Mouse (Mus musculus): Measurements from ENCODE around the gene Grin2b.

Grin2b gene

DNA sequence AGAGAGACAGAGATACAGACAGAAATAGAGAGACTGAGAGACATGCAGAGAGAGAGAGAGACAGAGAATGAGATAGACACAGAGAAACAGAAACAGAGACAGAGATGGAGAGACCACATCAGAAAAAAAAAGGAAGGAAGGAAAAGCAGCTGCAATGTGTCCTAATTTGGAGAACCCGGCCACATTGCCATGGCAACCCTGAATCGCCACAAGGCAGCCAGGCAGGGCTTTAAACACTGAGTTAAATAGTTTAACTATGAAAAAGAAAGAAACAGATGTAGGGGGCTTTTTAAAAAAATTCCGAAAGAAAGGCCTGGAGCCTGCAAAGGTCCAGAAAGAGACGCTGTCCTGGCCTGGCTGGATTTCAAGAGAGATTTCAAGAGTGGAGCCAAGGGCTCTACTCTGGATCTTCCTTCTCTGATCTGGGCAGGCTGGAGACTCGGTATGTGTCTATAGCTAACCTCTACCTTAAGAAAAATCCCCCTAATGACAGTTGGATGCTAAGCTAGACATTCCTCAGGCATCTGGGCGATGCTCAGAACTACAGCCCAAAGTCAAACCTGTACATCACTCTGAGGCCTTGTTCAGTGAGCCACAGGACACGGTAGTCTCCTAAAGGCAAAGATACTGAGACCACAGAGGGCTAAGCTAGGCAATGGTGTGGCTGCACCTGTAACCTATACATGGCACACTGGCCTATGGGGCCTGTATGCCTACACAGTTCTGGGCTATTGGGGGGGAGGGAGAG lies 162.8 kb downstream of the Grin2b start:
- no peak for DNase-seq (ENCODE audit: low spot score in 2 of 2)

DNA sequence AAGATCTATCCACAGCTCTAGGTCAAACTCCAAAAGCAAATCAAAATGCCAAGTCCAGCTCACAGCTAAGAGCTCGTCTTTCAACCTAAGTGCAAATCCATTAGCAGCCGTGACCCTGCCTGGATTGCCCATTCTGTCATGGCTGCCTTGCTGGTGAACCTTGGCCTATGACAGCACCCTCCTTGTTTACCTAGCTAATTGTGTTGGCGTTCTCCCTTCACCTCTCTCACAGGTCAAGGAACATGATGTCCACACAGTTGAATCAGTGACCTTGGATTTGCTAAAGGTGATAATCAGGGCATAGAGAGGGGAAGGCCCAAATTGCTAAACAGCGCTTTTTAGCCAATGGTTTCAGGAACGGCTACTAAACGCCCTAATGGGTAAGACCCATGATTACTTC lies 165.2 kb downstream of the Grin2b start:
- no peak for DNase-seq (ENCODE audit: low spot score in 2 of 2)

DNA sequence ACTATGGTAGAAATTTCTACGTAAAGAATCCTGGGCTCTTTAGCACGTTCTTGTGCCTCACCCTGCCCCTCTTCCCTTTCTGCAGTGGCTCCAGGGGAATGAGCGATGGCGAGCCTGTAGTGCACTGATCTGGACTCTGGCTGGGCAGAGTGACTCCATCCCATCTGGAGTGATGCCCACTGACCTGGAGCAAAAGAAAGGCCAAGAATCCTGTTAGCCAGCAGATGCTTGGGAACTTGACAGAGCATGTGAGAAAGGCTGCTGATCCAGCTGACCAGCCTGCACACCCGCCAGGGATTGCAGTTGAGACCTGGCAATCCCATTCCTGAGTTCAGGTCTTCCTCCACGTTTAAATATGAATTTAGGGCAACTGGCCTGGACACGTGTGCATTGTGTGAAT lies 178.6 kb downstream of the Grin2b start:
- no peak for DNase-seq (ENCODE audit: low spot score in 2 of 2)

- no peak for DNase-seq (ENCODE audit: low spot score in 2 of 2)
Observed at GRCm38 (mm10) chr6:135993897-135994296, 179.4 kb downstream of the Grin2b start.

GRCm38 (mm10) chr6:135993378-135993777 lies 179.9 kb downstream of the Grin2b start:
- DNase-seq (ENCODE audit: low spot score in 2 of 2), result no peak

GRCm38 (mm10) chr6:135976106-135976505 lies 197.2 kb downstream of the Grin2b start:
- DNase-seq (ENCODE audit: low spot score in 2 of 2), result no peak

DNA sequence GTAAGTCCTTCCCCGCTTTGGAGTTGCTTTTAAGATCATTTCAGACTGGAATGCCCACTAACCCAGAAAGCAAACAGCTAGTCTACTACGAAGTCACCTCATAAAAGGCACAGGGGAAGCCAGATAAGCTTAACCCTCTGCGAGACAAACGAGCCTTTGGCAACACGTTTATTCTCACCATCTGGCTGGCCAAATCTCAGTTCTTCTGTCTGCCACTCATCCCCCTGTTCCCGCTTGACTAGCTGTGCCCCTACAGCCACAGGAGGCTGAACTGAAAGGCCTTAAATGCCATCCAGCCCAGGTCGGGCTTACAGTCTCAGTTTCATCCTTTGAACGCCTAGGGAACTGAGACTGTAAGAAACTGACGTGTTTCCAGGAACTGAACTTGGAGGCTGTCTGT lies 200.8 kb downstream of the Grin2b start:
- no peak for DNase-seq (ENCODE audit: low spot score in 2 of 2)

DNA sequence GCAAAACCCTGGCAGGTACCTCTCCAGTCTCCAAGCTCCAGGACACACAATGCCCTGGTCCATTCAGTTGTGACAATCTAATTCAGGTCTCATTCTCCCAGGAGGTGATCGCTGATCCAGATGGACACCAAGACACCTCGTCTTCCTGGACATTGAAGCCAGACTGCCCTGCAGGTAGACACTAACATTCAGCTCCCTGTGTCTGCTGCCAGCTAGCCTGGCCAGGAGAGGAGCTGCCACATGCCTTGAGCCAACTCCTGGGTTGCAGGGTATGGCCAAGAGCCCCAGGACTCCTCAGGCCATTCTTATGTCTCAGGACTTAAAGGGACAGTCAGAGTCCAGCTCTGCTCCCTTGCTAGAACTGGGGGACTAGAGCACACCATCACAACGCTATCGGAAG lies 201.8 kb downstream of the Grin2b start:
- DNase-seq (ENCODE audit: low spot score in 2 of 2), result no peak

DNA sequence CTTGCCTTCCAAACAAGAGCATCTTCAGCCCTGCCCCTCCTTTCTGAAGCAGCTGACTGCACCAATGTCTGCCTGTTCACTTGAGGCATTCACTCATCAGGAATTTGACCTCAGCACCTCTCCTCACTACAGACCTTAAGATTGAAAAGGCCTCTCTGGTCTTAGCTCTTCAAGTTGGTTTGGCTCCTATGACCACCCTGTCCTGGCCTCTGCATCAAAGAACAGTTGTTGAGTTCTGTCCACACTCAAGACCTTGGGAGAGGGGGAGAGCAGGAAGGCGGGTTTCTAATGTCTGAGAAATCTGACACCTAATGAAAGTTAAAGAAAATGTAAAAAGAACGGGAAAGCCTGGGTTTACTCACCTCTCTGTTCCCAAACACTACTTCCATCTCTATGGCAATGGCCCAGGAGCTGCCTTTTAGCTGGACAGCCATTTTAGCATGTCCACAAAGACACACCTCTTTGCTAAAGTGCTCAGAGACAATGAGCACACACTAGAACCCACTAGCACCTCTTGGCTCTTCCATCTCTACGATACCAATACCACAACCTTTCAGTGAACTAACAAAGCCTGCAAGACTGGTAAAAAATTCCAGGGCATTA lies 202.5 kb downstream of the Grin2b start:
- no peak for DNase-seq (ENCODE audit: low spot score in 2 of 2)

GRCm38 (mm10) chr6:135961766-135962165 lies 211.5 kb downstream of the Grin2b start:
- DNase-seq (ENCODE audit: low spot score in 2 of 2), result no peak

- DNase-seq (ENCODE audit: low spot score in 2 of 2), result no peak
Observed at GRCm38 (mm10) chr6:135959629-135960028, 213.7 kb downstream of the Grin2b start.

- DNase-seq (ENCODE audit: low spot score in 2 of 2), result no peak
Observed at GRCm38 (mm10) chr6:135951666-135952065, 221.6 kb downstream of the Grin2b start.

- DNase-seq (ENCODE audit: low spot score in 2 of 2), result no peak
Observed at GRCm38 (mm10) chr6:135945511-135945910, 227.8 kb downstream of the Grin2b start.

GRCm38 (mm10) chr6:135944358-135944757 lies 229.0 kb downstream of the Grin2b start:
- no peak for DNase-seq (ENCODE audit: low spot score in 2 of 2)

- no peak for DNase-seq (ENCODE audit: low spot score in 2 of 2)
Observed at GRCm38 (mm10) chr6:135943121-135943617, 230.1 kb downstream of the Grin2b start.

- no peak for DNase-seq (ENCODE audit: low spot score in 2 of 2)
Observed at GRCm38 (mm10) chr6:135932924-135933323, 240.4 kb downstream of the Grin2b start.

DNA sequence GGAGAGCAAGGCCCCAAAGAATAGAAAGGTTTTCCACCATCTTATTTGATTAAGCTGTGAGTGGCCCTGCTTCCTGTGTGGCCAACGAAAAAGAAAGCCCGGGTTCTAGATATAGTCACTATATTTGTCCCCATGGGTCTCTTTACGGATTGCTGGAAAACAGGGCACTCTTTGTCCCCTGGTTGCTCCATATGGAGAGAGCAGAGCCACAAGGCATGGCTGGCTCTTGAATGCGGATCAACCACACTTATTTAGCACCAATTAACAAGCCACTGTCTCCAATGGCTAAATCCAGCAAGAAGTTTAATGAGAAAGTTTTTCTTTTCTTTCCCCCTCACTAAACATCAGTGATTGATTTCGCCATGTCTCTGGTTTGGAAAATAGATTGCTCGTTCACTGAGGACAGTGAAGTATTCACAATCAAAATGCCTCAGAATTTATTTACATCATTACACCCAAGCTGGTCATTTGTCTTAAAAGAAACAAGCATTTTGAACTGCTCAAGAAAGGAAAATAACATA lies 240.9 kb downstream of the Grin2b start:
- DNase-seq (ENCODE audit: low spot score in 2 of 2), result no peak

- no peak for DNase-seq (ENCODE audit: low spot score in 2 of 2)
Observed at GRCm38 (mm10) chr6:135917676-135918075, 255.6 kb downstream of the Grin2b start.

DNA sequence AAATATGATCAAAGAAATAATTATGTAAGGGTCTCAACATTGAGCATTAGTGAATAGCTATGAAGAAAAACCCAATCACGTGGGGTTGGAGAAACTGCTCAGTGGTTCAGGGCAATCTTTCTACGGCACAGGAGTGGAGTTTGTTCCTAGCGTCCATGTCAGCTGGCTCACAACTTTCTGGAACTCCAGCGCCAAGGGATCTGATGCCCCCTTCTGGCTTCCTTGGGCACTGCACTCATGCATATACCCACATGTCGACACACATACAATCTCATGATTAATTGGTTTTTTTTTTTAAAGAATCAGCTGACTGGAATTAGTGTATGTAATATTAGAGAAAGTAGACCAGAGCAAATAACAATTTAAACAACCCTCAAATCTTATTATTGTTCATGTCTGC lies 258.7 kb downstream of the Grin2b start:
- DNase-seq (ENCODE audit: low spot score in 2 of 2), result no peak

DNA sequence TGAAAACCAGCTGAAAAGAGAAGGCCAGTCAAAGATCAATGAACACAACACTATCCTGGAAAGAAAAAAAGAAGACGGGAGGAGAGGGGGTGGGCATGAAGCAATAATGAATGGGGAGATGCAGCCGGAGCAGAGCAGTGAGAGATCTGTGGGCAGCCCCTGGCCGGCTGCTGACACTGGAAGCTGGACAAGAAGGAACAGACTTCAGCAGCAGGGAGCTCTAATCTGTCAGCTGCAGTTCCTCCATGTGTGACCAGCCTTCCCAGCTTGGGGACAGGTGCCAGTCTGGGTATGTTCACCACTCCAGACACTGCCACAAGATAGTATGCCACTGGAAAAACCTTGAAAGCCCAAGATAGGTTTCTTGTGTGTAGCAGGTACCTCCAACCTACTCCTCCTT lies 261.2 kb downstream of the Grin2b start:
- DNase-seq (ENCODE audit: low spot score in 2 of 2), result no peak

DNA sequence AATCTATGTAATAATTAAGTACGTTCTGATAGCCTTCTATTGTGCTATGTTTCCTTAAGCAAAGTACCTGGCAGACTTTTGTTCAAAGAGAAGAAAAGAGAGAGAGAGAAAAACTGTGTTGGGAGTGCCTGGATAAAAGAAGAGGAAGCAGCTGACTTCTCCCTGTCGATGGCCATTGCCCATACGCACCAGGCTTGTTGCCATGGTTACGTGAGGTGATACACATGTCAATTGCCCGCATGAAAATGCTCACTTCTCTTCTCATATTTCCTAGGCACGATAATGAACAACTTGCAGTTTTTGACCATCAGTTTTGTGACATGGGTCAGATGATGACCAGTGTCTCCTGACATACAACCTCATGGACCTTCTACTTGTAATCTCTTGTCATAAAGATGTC lies 262.2 kb downstream of the Grin2b start:
- DNase-seq (ENCODE audit: low spot score in 2 of 2), result no peak

DNA sequence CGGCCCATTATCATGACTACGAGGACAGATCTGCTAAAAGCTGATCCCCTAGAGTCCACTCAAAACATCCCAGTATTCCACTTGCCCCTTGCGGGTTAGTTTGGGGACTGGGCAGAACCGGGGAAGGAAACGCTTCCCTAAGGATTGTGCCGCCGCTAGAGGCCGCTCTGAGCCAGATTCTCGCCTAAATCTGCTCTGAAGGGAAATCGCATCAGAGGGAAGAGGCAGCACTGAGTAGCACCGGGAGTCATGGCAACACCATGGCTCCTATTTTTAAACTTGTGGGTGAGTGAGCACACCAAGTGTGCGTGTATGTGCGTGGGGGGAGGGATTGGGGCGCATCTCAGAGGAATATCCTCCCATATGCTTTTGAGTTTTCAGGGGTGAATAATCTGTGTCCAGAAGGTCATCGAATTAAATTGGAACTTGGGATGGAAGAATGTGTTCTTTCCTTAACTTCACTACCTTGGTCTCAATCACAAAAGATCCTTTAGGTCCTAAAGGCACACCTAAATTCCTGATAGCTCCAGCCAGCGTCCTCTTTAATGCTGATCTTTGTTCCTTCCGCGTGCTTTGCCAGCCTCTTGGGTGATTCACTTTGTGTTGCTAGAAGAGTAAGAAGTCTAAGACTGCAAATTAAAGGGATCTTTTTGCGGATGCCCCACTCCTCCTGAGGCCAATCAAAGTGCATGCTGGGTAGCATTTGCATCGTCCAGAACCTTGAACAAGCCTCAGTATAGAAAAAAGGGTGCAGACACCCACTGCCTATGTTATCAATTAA lies 265.6 kb downstream of the Grin2b start:
- DNase-seq (ENCODE audit: low spot score in 2 of 2), result peak; percentile 18 to 69

All from spleen, postnatal 4 days (tissue).